Mouse (Mus musculus): ENCODE results near the gene Spx.

DNA sequence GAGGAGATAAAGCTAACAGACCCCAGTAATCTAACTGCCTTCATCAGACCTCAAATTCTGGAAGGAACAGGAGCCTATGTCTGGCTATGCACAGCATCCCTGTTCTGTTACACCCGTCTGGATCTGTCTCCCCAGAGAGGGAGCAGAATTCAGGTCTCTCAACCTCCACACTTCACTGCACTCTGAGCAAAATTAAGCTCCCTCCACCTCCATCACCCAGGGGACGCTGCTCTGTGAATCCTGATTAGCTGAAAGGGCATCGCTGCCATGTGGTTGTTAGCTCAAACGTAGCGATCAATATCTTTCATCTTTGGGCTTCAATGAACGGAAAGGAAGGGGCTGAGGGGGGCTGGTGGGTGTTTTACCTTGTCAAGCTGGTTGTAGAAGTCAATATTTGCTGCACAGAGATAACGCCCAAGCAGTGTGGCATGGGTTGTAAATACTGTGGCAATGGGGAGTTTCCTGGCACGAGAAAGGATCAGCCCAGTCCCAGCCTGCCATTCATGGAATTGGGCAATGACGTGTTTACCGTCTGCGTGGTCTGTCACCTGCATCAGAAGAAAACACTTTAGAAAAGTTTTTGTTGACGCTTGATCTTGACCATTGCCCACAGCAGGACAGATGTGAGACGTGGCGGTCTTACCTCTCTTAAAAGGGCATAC lies 45.9 kb downstream of the Spx start:
- TF ChIP-seq CTCF (conservative IDR thresholded peaks at IDR 0.05; ENCODE audit: low read length), result no peak
- TF ChIP-seq POU5F1 (IDR thresholded peaks at IDR 0.05; ENCODE audit: borderline replicate concordance, low read length), result no peak
